Mouse (Mus musculus): ENCODE results near the gene Zfp3.
"Not testable (repeated sequence)": the region's sequence is repeated elsewhere in the genome, so short reads cannot be mapped to it uniquely, and the experiment has no call there.

Zfp3 gene

DNA sequence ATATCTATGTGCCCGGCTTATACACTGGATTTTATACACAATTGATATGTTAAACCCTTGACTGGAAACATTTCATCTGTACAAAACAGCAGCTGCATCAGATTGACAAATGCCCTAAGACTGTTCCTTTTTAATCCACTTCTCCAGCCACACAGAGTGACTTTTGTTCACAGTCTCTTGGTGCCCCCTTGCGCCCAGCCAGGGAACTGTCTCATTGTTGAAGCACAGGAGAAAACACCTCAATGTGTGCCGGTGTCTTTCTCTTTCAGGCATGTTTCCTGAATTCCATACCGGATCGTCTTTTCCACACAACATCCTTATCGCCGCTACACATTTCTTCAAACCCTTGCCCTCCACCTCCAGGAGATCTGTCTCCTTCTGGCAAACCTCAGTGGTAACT lies 8.4 kb upstream of the Zfp3 start:
- DNase-seq (ENCODE audit: extremely low spot score, low read depth, low spot score) = no peak

DNA sequence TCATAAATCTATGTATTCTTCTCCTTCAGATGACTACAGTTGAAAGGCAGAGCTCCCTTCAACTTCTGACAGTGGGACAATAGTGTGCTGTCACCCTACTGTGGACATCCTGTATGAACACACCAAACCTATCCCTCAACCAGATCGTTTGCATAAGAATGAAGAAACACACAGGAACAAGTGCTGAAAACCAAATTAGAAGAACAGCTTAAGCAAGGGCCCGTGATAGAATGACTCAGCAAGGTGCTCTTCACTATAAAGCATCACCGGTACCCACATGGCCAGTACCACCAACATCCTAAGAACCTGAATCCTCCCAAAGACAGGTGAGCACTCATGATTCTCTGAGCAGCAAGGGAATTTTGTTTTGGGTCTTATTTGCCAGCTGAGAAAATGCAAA lies 3.6 kb upstream of the Zfp3 start:
- not testable (repeated sequence) for DNase-seq (ENCODE audit: extremely low spot score, low read depth, low spot score)

DNA sequence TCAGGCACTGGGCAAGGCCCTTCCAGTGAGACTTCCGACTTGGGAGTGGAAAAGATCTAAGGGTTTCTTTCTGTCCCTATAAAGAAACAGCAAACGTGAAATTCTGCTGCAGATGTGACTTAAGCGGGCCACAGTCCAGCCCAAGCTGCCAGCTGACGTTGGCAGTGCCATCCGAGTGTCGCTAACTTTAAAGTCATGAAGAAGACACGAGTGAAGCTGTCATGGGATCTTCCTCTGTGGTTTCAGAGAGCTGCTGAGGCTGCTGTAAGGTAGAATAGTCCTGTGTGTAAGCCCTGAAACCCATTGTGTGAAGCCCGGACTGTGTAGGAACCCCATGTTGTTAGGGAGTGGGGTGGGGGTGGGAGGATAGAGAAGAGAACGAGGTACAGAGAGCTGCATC lies 1.4 kb upstream of the Zfp3 start:
- no peak for DNase-seq (ENCODE audit: extremely low spot score, low read depth, low spot score)

DNA sequence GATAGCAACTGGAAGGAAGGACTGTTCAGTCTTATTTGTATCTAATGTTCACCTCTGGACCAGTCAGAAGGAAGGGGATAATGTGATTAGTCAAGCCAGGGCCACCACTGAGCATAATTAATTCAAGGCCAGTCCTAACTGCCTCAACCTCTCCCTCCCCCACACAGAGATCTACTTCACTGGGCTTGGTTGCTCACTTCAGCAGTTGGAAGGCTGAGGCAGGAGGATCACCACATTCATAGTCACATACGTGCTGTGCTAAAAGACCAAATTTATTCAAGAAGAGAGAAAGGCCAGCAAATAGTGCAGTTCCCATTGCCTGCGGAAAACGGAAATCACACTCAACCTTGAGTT lies 450 bp upstream of the Zfp3 start:
- DNase-seq (ENCODE audit: extremely low spot score, low read depth, low spot score) = no peak

DNA sequence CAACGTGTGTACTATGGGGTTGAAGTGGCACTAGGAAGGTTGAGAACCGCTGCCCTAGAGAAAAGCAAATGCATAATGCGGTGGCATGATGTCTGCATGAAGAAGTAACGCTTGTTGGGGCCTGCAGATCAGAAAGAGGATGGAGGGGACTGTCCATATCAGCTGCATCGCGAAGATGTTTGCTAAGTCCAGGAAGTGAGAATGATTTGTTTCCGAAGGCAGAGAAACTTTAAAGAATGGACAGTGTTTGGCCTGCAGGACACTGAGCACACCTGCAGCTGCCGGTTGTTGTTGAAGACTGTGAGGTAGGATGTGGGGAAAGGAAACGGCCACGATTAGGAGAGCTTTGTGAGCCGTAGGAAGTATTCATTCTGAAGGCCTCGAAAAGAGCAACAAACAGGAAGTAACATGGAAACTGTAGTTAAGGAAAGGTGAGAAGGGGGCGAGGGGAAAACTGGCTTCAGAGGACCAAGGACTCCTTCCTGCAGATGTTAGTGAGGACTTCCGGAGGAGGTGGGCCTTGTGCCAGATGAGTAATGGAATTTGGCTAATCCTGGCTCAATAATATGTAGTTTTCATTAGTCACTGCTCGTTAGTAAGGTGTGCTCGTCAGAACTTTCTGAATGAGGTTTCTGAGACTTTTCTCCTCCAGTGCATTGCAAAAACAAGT lies 1.9 kb downstream of the Zfp3 start:
- no peak for DNase-seq (ENCODE audit: extremely low spot score, low read depth, low spot score)

DNA sequence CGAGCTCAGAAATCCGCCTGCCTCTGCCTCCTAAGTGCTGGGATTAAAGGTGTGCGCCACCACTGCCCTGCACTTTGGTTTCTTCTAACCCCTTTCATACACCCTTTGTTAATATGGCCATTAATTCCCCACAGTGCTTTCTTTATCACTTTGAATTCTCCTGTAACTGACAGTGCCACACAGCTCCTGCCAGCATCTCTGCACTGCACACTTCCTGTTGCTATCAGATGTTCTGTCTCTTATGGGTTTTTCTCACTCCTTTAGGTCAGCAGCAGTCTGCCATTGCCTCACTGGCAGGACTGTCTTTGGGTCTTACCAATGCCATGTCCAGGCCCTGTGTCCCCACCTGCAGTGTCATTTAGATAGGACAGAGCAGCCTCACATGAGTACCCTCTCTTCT lies 6.8 kb downstream of the Zfp3 start:
- no peak for DNase-seq (ENCODE audit: extremely low spot score, low read depth, low spot score)

DNA sequence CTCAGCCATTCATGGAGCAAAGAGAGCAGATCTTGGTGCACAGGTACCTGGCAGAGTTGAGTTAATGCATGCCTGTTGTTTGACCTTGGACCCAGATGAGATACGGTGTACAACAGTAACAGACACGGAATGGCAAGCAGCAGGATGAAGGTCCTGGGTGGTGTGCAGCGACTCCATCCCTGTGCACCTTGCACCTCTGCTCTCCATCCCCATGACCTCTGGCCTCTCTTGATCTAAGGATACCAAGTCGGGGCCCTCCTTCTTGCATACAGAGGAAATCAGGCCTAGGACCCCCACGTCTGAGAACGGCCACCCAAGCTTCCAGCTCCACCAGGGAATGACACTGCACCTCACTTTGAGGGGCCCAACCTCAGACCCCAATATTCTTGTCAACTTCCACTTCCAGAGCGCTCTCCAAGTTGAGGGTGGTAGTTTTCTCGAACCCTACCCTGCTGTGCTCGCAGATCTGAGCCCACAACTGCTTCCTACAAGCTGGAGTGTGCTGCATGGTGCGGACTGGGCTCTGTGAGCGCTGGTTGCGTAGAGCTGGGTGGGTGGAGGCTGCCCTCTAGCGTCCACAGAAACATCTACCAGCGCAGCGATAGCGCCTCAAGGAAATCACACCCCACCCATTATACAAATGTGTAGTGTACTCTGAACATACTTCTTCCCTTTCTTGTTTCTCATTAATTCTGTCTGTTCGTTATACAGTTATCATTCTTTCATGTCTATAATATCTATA lies 13.0 kb downstream of the Zfp3 start:
- no peak for DNase-seq (ENCODE audit: extremely low spot score, low read depth, low spot score)

DNA sequence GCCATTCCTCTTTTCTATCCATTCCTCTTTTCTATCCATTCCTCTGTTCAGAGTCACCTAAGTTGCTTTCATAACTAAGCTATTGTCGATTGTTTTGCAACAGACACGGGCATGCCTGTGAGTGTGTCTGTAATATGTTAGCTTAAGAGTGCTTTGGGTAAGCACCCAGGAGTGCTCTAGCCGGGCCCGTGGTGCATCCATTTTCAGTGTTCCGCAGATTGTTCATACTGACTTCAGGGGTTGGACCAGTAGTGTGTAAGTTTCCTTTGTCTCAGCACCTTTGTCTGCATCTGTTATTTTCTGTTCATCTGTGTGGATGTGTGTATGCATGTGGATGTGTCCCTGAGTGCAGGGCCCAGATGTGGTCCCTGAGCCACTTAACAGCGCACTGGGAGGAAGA lies 13.6 kb downstream of the Zfp3 start:
- no peak for DNase-seq (ENCODE audit: extremely low spot score, low read depth, low spot score)

DNA sequence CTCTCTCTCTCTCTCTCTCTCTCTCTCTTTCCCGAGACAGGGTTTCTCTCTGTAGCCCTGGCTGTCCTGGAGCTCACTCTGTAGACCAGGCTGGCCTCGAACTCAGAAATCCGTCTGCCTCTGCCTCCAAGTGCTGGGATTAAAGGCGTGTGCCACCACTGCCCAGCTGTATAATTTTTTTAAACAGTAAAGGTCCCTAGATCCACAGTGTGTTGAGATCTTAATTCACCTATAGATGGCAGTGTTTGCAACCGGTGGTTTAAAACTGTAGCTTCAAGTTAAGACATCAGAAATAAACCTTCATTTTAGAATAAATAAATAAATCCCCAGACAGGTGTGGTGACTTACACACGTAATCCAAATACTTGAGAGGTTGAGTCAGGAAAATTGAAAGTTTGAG lies 14.0 kb downstream of the Zfp3 start:
- DNase-seq (ENCODE audit: extremely low spot score, low read depth, low spot score) = not testable (repeated sequence)

DNA sequence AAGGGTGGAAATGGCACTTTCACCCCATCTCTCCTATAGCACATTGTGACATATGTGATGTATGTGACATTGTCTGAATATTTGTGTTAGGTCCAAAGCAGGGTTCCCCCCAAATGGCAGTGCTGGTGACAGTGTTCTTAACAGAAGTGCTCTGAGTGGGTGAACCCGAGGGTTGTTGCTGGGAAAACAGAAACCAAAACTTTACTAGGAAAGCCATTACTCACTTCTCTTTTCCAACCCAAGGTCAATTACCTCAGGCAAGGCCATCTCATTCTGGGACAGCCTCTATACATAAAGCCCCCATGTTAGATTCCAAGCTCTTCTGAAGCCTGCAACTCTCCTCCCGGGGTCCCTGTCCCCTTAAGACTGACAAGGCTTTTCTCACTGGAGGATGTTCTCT lies 21.9 kb downstream of the Zfp3 start:
- DNase-seq (ENCODE audit: extremely low spot score, low read depth, low spot score) = no peak

DNA sequence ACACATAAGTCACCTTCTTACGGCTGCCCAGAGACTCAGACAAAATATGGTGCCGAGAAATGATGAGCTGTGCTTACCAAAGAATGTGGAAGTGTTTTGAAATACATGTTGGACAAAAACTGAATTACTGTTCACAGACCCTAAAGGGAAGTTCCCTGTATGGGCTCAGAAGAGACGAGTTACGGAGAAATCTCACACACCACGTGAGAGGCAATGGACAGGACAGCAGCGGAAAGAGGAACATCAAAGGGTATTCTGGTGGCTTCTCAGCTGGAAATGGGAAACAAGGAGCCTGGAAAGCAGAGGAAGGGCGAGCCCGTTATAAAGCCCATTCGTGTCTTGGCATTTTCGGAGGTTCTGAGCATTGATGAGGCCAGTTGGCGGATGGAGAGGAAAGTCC lies 23.0 kb downstream of the Zfp3 start:
- DNase-seq (ENCODE audit: extremely low spot score, low read depth, low spot score) = no peak

DNA sequence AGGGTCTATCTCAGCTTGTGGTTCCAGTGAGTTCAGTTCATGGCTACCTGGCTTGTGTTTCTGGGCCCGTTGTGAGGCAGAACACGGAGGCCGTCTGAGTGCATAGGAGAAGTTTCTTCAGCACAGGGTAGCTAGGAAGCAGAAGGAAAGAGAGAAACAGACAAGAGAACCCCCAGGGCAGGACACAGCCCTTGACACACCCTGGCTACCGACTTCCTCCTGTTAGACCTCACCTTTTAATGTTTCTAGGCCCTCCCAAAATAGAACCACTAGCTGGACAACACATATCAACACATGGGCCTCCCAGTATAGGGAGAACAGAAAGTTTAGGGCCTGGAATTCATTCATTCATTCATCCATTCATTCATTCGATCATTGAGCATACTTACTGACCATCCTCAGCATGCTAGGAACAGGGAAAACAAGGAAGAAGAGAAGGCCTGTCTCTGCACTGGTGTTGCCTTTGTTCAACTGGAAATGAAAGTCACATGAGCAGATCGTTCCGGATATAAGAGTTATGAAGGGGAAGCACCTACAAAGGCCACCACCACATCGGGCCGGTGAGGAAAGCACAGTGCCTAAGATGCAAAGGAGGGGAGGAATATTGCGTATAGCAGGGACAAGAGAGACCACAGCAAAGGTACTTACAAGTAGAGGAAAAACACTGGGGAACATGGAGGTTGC lies 25.1 kb downstream of the Zfp3 start:
- DNase-seq (ENCODE audit: extremely low spot score, low read depth, low spot score) = no peak

DNA sequence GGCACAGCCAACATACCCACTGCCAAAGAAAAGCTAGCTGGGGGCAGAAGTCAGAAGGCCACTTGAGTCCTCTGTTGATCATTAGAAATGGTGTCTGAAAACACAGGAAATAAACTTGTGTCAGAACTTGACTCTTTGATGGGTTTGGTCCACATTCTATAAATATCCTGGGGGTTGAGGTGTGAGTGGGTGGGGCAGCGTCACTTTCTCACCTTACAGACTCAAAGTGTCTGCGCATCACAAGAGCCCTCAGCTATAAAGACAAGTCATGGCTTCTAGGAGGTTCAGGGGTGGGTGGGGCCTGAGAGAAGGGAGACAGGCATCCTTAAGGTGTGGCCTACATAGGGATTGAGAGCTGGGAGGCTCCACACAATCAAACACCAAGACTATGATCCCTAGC lies 26.4 kb downstream of the Zfp3 start:
- no peak for DNase-seq (ENCODE audit: extremely low spot score, low read depth, low spot score)

DNA sequence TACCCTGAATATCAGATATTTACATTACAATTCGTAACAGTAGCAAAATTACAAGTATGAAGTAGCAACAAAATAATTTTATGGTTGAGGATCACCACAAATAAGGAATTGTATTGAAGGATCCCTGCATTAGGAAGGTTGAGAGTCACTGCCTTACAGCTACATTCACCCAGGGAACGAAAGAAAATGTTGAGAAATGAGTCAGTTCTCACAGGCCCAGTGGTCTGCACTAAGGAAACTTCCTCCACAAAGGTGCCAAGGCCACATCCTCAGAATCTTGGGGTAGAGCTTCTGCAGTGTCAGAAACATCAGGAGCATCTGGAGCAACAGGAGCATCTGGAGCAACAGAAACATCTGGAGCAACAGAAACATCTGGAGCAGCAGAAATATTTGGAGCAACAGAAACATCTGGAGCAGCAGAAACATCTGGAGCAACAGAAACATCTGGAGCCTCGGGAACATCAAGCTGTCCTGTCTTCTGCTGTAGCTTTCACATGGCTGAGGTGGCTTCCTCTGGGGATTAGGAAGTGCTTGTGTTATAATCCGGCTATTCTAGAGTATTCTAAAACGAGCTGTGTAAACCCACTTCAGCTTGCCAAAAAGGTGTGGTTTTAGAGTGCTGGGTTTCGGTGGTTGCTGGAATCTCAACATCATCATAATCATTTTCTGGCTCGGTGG lies 27.0 kb downstream of the Zfp3 start:
- DNase-seq (ENCODE audit: extremely low spot score, low read depth, low spot score) = no peak

DNA sequence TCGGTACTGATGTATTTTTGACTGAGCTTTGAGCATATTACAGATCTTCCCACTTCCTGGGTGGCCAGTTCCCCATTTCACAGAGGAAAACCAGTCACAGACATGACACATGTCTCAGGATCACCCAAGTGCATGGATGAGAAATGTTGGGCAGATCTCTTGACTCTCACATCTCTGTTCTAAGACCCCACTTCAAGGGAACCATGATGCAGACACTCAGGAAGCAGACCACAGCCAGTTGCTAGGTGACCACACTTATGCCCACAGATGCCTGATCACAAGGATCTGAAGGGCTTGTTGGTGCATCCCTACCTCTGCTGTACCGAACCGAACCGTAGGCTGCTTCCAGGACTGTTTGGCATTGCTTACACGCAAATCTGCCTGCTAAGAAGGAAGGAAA lies 27.7 kb downstream of the Zfp3 start:
- DNase-seq (ENCODE audit: extremely low spot score, low read depth, low spot score) = no peak

DNA sequence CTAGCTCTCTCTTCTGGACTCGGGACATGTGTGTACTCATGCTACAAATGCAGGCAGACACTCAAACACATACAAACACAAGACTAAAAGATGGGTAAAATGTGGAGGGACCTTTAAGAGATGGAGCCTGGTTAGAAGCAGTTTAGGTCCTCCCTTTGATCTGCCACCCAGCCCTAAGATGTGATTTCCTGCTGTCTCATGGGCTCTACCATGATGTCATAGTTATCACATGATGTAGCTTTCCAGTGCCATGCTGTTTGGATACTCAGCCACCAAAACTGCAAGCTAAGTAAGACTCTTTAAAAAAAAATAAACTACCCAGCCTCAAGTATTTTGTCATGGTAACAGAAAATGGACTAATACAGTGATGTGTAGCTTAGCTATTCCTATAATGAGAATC lies 28.4 kb downstream of the Zfp3 start:
- DNase-seq (ENCODE audit: extremely low spot score, low read depth, low spot score) = no peak

DNA sequence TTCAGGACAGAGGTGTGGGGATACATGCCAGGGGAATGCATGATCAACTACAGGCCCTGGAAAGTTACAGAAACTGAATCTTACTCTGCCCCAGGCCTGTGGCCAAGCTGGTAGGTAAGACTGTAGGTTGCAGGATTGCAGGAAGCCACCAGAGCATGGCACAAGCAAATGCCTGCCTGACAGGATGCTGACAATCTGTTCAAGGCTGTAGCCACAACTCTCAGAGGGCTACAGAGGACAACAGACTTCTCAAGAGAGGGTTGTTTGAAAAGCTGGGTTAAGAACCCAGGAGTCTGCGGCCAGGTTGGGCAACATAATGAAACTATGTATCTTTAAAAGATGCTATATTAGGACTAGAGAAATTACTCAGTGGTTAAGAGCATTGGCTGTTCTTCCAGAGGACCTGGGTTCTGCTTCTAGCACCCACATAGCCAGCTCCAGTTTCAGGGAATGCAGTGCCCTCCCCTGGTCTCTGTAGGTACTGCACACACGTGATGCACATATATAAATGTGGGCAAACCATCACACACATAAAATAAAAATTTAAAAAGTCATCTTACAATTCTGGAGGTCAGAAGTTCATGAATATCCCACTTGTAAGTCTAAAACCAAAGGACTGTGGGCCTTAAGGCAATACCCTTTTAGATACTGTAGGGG lies 38.3 kb downstream of the Zfp3 start:
- no peak for DNase-seq (ENCODE audit: extremely low spot score, low read depth, low spot score)

DNA sequence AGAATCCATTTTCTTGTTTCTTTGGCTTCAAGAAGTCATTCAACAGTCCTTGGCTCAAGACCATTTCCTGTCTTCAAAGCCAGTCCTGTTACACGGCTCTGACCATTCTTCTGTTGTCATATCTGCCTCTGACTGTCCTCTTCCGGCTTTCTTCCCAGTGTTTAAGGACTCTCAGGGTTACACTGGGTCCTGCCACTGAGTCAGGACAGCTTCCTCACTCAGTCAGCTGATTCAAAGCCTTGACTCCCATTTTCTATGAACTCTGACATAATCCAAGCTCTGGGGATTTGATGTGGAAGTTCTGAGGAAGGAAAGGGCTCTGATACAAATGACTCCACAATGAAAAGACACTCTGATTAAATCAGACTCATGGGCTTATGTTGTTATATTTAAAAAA lies 38.9 kb downstream of the Zfp3 start:
- DNase-seq (ENCODE audit: extremely low spot score, low read depth, low spot score) = no peak

DNA sequence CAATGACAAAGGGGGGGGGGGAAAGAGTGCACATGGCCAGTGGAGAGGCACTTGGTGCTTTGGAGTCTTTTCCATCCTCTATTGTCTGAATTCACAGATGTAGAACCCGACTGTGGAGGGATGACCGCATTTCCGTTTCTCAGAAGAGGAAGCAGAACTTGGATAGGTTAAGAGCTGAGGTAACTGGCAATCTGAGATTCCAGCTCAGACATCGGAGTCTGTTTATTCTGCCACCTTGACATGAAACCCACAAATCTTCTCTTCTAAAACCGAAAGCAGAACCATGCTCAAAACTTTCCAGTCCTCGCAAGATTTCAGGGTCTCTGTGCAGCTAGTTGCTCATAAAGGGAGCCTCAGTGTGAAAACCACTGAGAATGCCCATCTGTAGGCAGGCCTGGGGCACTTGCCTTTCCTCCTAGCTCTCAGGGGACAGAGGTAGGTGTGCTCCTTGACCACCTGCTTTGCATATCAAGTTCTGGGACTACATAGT lies 39.7 kb downstream of the Zfp3 start:
- no peak for DNase-seq (ENCODE audit: extremely low spot score, low read depth, low spot score)

DNA sequence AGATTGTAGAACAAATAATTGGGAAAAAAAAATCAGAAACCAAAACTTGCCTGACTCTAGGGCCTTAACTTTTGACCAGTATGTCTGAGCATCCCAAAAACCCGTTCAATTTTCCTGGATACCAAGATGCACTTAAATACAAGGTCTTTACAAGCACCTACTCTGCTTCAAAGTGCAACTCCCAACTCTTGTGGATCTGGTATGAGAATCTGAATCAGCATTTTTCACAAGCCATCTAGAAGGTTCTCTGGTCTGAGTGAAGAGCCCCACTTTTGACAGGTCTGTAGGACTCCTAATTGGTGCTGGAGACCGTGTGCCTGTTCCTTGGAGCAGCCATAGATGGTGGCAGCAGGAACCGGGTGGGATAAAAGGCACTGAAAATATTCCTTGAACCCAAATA lies 40.4 kb downstream of the Zfp3 start:
- DNase-seq (ENCODE audit: extremely low spot score, low read depth, low spot score) = no peak

DNA sequence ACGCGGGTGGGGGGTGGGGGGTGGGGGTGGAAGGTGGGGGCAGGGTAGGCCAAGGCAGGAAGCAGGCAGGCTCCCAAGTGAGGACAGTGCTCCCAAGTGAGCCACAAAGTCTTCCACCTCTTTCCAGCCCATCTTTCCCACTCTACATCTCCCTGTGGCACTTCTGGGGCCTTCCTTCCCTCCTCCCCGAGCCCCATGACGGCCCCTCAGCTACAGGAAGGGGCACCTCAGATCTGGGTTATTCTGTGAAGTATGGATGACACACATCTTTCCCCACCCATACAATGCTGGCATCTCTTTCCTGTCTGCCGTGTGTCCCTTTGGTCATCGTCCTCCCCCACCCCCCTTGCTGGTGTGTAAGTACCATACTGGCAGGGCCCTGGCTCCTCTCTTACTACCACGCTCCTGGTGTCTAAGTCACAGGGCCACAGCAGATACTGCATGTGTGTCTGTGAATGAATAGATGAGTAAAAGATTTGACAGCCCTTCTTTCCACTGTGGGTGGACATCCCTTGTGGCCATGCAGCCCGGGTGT lies 41.7 kb downstream of the Zfp3 start:
- DNase-seq (ENCODE audit: extremely low spot score, low read depth, low spot score) = no peak

All from hindlimb bud, embryonic 11.5 days (tissue).